Mouse (Mus musculus) stomach, postnatal 0 days (tissue): ENCODE data around the gene Mccc2. TPM values are rescaled to one million over a fixed set of nuclear protein-coding genes. Genes with fewer than 3 reads are reported as not detected.

Source experiments
- ATAC-seq: fragments of 200-750 bp; cut with Nextera tagmentation; 2 replicates; pipeline ENCODE4 v1.8.0; 2017; ENCODE audit not compliant: low FRiP score, low TSS enrichment
- DNase-seq: peaks from one replicate; pipeline ENCODE4 v3.0.0-alpha.2; 2016; ENCODE audit warnings: low spot score
- H3K27ac ChIP-seq: fragments of 300-500 bp; sonication (generic); replicated peaks from 2 replicates; pipeline ENCODE4 v1.5.1; 2014; ENCODE audit warnings: mild to moderate bottlenecking, control low read depth
- H3K27me3 ChIP-seq: fragments of 300-500 bp; sonication (generic); 2 replicates; pipeline ENCODE4 v1.6.1; 2014; ENCODE audit warnings: low read length; ENCODE audit not compliant: control insufficient read depth, insufficient read depth
- H3K36me3 ChIP-seq: fragments of 300-500 bp; sonication (generic); 2 replicates; pipeline ENCODE4 v1.6.1; 2014; ENCODE audit warnings: low read length, mixed read lengths; ENCODE audit not compliant: control insufficient read depth, insufficient read depth
- H3K4me1 ChIP-seq: fragments of 300-500 bp; sonication (generic); replicated peaks from 2 replicates; pipeline ENCODE4 v1.6.1; 2014; ENCODE audit warnings: antibody characterized with exemption; ENCODE audit not compliant: control insufficient read depth, insufficient read depth
- H3K4me2 ChIP-seq: fragments of 300-500 bp; sonication (generic); replicated peaks from 2 replicates; pipeline ENCODE4 v1.6.1; 2014; ENCODE audit warnings: low read depth, mild to moderate bottlenecking, control low read depth, moderate library complexity
- H3K4me3 ChIP-seq: fragments of 300-500 bp; sonication (generic); 2 replicates; pipeline ENCODE4 v1.5.1; 2014; ENCODE audit warnings: low read depth, low read length, control low read depth
- H3K9ac ChIP-seq: fragments of 300-500 bp; sonication (generic); 2 replicates; pipeline ENCODE4 v1.6.1; 2014; ENCODE audit warnings: mild to moderate bottlenecking, low read length, control low read depth, mixed read lengths
- H3K9me3 ChIP-seq: fragments of 300-500 bp; sonication (generic); 2 replicates; pipeline ENCODE4 v1.6.1; 2016; ENCODE audit warnings: low read length; ENCODE audit not compliant: control insufficient read depth
- CTCF ChIP-seq: IDR thresholded peaks from 2 replicates; pipeline ENCODE4 v1.5.1; 2016; ENCODE audit warnings: antibody characterized with exemption, low read depth, mild to moderate bottlenecking, moderate library complexity
- EP300 ChIP-seq: optimal IDR thresholded peaks from 2 replicates; pipeline ENCODE3; 2016; ENCODE audit warnings: antibody characterized with exemption
- WGBS: fragments of 180-500 bp; shearing (Covaris S2); extraction: QIAGEN DNeasy Blood & Tissue Kit; methylation state at CpG from one replicate; pipeline ENCODE4 v1.1.7; 2014; 5-methylcytosine and 5-hydroxymethylcytosine counted together
- polyA plus RNA-seq: library from polyadenylated mRNA; unstranded; fragments of >200 nt; fragmentation: Nextera tagmentation; extraction: Ambion mirVana; gene quantifications from 2 replicates; pipeline ENCODE4 v1.2.1, GENCODE M21; 2015

Mccc2 gene
- polyA plus RNA-seq, 1 experiment from 2014 or later: 27.5 TPM

- no peak overlapping the region for H3K4me2 ChIP-seq
- no peak overlapping the region for H3K9ac ChIP-seq
- 71% methylated on average over 12 of the region's 12 CpGs for WGBS
- no peaks in the 10 kb centered on the region for H3K36me3 ChIP-seq
- TF ChIP-seq CTCF (no peak), EP300 (no peak)
- ATAC-seq (no peak), DNase-seq (no peak)
- H3K9me3 ChIP-seq: no peaks in the 10 kb centered on the region
- no peak overlapping the region for H3K4me3 ChIP-seq
- no peak overlapping the region for H3K27ac ChIP-seq
- H3K4me1 ChIP-seq: no peaks in the 10 kb centered on the region
- no peaks in the 10 kb centered on the region for H3K27me3 ChIP-seq
Observed at GRCm38 (mm10) chr13:100005911-100006496, 9.4 kb downstream of the Mccc2 start.

- TF ChIP-seq EP300 (no peak), CTCF (peak; percentile 90)
- DNase-seq (peak; percentile 90), ATAC-seq (peak; percentile 83)
- Histone ChIP-seq H3K9ac (no peak overlapping the region), H3K4me3 (no peak overlapping the region), H3K4me2 (no peak overlapping the region), H3K4me1 (no peaks in the 10 kb centered on the region), H3K27me3 (no peaks in the 10 kb centered on the region), H3K9me3 (no peaks in the 10 kb centered on the region), H3K27ac (no peak overlapping the region), H3K36me3 (no peaks in the 10 kb centered on the region)
- 30% methylated on average over 5 of the region's 5 CpGs for WGBS
Observed at GRCm38 (mm10) chr13:100001790-100002196, 13.6 kb downstream of the Mccc2 start.

- H3K9ac ChIP-seq: no peak overlapping the region
- H3K9me3 ChIP-seq: no peaks in the 10 kb centered on the region
- no peak overlapping the region for H3K4me2 ChIP-seq
- H3K27ac ChIP-seq: no peak overlapping the region
- 90% methylated on average over 3 of the region's 3 CpGs for WGBS
- H3K36me3 ChIP-seq: no peaks in the 10 kb centered on the region
- TF ChIP-seq CTCF (no peak), EP300 (no peak)
- ATAC-seq (no peak), DNase-seq (no peak)
- no peaks in the 10 kb centered on the region for H3K4me1 ChIP-seq
- H3K27me3 ChIP-seq: no peaks in the 10 kb centered on the region
- H3K4me3 ChIP-seq: no peak overlapping the region
Observed at GRCm38 (mm10) chr13:99999078-99999477, 16.4 kb downstream of the Mccc2 start.

- Histone ChIP-seq H3K9me3 (no peaks in the 10 kb centered on the region), H3K4me3 (no peak overlapping the region), H3K27ac (no peak overlapping the region), H3K4me2 (no peak overlapping the region), H3K4me1 (no peaks in the 10 kb centered on the region), H3K27me3 (no peaks in the 10 kb centered on the region), H3K36me3 (no peaks in the 10 kb centered on the region), H3K9ac (no peak overlapping the region)
- ATAC-seq (no peak), DNase-seq (no peak)
- TF ChIP-seq CTCF: peak; percentile 47
- TF ChIP-seq EP300: no peak
- 87% methylated on average over 3 of the region's 3 CpGs for WGBS
Observed at GRCm38 (mm10) chr13:99998099-99998498, 17.3 kb downstream of the Mccc2 start.

- Histone ChIP-seq H3K27me3 (no peaks in the 10 kb centered on the region), H3K36me3 (0 out of 2 replicates have a peak, but pooled peaks cover 8% of the 10 kb centered on the region), H3K4me2 (no peak overlapping the region), H3K27ac (no peak overlapping the region), H3K9ac (no peak overlapping the region), H3K9me3 (no peaks in the 10 kb centered on the region), H3K4me1 (no peaks in the 10 kb centered on the region), H3K4me3 (no peak overlapping the region)
- no peak for DNase-seq
- ATAC-seq: no peak
- TF ChIP-seq CTCF: no peak
- WGBS: 64% methylated on average over 4 of the region's 4 CpGs
Observed at GRCm38 (mm10) chr13:99989592-99989991, 25.8 kb downstream of the Mccc2 start.

GRCm38 (mm10) chr13:99983320-99983719 is 32.1 kb downstream of the Mccc2 start:
- H3K4me3 ChIP-seq: no peak overlapping the region
- 93% methylated on average over 1 of the region's 1 CpGs for WGBS

More at GRCm38 (mm10) chr13:99983320-99983719, 32.1 kb downstream of the Mccc2 start:
- no peaks in the 10 kb centered on the region for H3K4me1 ChIP-seq
- ATAC-seq: no peak
- no peak overlapping the region for H3K9ac ChIP-seq
- H3K4me2 ChIP-seq: no peak overlapping the region
- no peak for DNase-seq
- no peaks in the 10 kb centered on the region for H3K27me3 ChIP-seq
- H3K36me3 ChIP-seq: 0 out of 2 replicates have a peak, but pooled peaks cover 7% of the 10 kb centered on the region
- no peaks in the 10 kb centered on the region for H3K9me3 ChIP-seq
- H3K27ac ChIP-seq: no peak overlapping the region
- TF ChIP-seq EP300 (no peak), CTCF (peak; percentile 33; the same call in 1 of the 2 replicates)
